Mouse (Mus musculus) heart, adult 2 months (tissue): ENCODE data around the gene Nucb1.

ENCODE experiments used
- CTCF ChIP-seq: fragments of 200-600 bp; IDR thresholded peaks from 2 replicates; pipeline ENCODE4 v1.8.1; 2022; ENCODE audit warnings: antibody characterized with exemption, mild to moderate bottlenecking, moderate library complexity
- EP300 ChIP-seq: fragments of 200-500 bp; IDR thresholded peaks from 2 replicates; pipeline ENCODE4 v1.6.1; 2011; ENCODE audit warnings: low read depth, low read length, control low read depth; ENCODE audit not compliant: insufficient read depth
- POLR2A ChIP-seq: fragments of 200-500 bp; IDR thresholded peaks from 2 replicates; pipeline ENCODE4 v1.6.1; 2011; ENCODE audit warnings: mild to moderate bottlenecking, low read depth, low read length, control low read depth; ENCODE audit not compliant: insufficient read depth

DNA sequence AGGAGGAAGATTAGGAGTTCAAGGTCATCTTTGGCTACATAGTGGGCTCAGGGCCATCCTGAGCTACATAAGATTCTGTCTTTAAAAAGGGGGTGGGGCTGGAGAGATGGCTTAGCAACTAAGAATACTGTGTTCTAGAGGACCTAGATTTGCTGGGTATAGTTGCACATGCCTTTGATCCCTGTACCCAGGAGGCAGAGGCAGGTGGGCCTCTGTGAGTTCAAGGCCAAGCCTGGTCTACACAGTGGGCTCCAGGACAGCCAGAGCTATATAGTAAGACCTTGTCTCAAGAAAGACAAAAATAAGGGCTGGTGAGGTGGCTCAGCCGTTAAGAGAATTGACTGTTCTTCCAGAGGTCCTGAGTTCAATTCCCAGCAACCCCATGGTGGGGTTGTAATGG, 60.2 kb downstream of the Nucb1 start:
- TF ChIP-seq EP300 (no peak), CTCF (no peak), POLR2A (no peak)
